Mouse (Mus musculus) liver, embryonic 16.5 days (tissue): ENCODE data around the gene Gm28372. TPM values are rescaled to one million over a fixed set of nuclear protein-coding genes. Genes with fewer than 3 reads are reported as not detected.

Experiments
- ATAC-seq: fragments of 200-750 bp; cut with Nextera tagmentation; 2 replicates; pipeline ENCODE4 v1.8.0; 2017; ENCODE audit warnings: low read depth, mild to moderate bottlenecking, moderate number of reproducible peaks, moderate library complexity
- H3K27ac ChIP-seq: fragments of 300-500 bp; sonication (generic); 2 replicates; pipeline ENCODE4 v1.5.1; 2014; ENCODE audit warnings: mild to moderate bottlenecking, low read length
- H3K27me3 ChIP-seq: fragments of 300-500 bp; sonication (generic); 2 replicates; pipeline ENCODE4 v1.6.1; 2014; ENCODE audit warnings: low read depth, low read length, mixed read lengths; ENCODE audit not compliant: control insufficient read depth, insufficient read depth
- H3K36me3 ChIP-seq: fragments of 300-500 bp; sonication (generic); 2 replicates; pipeline ENCODE4 v1.6.1; 2014; ENCODE audit warnings: mild to moderate bottlenecking; ENCODE audit not compliant: control insufficient read depth, insufficient read depth
- H3K4me1 ChIP-seq: fragments of 300-500 bp; sonication (generic); 2 replicates; pipeline ENCODE4 v1.6.1; 2014; ENCODE audit warnings: low read depth, low read length, mixed read lengths; ENCODE audit not compliant: control insufficient read depth
- H3K4me2 ChIP-seq: fragments of 300-500 bp; sonication (generic); 2 replicates; pipeline ENCODE4 v1.6.1; 2014; ENCODE audit warnings: low read depth, low read length, mixed read lengths
- H3K4me3 ChIP-seq: fragments of 300-500 bp; sonication (generic); 2 replicates; pipeline ENCODE4 v1.5.1; 2014; ENCODE audit warnings: low read depth, mild to moderate bottlenecking, low read length
- H3K9ac ChIP-seq: fragments of 300-500 bp; sonication (generic); 2 replicates; pipeline ENCODE4 v1.6.1; 2014; ENCODE audit warnings: low read depth, low read length
- H3K9me3 ChIP-seq: fragments of 300-500 bp; sonication (generic); replicated peaks from 2 replicates; pipeline ENCODE4 v1.6.1; 2016; ENCODE audit warnings: low read length; ENCODE audit not compliant: control insufficient read depth
- WGBS: fragments of 180-500 bp; shearing (Covaris S2); extraction: QIAGEN DNeasy Blood & Tissue Kit; methylation state at CpG from one replicate; pipeline ENCODE4 v1.1.7; 2014; ENCODE audit not compliant: insufficient replicate concordance; 5-methylcytosine and 5-hydroxymethylcytosine counted together
- polyA plus RNA-seq: library from polyadenylated mRNA; unstranded; fragments of >200 nt; fragmentation: Nextera tagmentation; extraction: Ambion mirVana; gene quantifications from 2 replicates; pipeline ENCODE4 v1.2.1, GENCODE M21; 2015

Gene Gm28372
- polyA plus RNA-seq, 1 experiment from 2014 or later: not detected

DNA sequence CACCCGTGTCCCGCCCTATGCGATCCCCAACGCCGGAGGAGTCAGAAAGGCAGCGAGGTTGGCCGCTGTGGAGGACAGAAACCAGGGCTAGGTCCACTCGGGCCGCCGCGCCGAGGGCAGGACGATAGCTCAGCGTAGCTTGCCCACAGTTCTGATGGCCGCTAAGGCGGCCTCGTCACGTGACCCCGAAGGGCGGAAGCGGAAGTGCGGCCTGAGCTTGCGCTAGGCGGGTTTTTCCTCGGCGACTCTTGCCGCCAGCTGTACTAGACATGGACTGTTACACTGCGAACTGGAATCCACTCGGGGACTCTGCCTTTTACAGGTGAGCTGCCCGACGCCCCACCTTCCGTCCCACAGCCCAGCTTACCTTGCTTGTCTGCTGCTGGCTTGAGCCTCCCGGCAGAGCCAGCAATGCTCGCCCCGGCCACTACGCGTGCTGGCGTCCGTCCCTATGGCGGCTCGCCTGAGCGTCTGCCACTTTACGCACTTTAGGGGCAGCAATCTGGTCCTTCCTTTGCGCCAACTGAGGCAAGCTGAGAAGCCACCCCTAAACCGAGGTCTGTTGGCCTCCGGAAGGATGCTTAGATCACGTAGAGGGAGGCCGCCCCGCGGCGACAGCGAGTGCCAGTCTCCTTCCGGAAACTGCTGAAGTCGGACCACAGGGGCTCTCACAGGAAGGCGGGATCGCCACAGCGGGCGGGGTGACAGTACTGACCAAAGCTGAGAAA lies 19.3 kb downstream of the Gm28372 start, which contains the start of the genes Vps16 and Pced1a:
TSS of gene Vps16 (plus strand) at position 214 of the 728 bp plus-strand sequence.
TSS of gene Pced1a (minus strand) at position 576 of the 728 bp plus-strand sequence.
- peak; percentile 92 for ATAC-seq

GRCm38 (mm10) chr2:130425112-130425511 lies 20.1 kb downstream of the Gm28372 start:
- peaks cover 17% of the 10 kb centered on the region for H3K4me1 ChIP-seq
- peak overlapping the region; percentile 87 for H3K4me3 ChIP-seq
- no peak overlapping the region for H3K27ac ChIP-seq
- peak overlapping the region; percentile 96 for H3K4me2 ChIP-seq
- no peaks in the 10 kb centered on the region for H3K9me3 ChIP-seq
- H3K36me3 ChIP-seq: no peaks in the 10 kb centered on the region
- peak overlapping the region; percentile 86 for H3K9ac ChIP-seq
- WGBS: 16% methylated on average over 5 of the region's 5 CpGs
- no peaks in the 10 kb centered on the region for H3K27me3 ChIP-seq
- no peak for ATAC-seq

More for the DNA sequence above, 19.3 kb downstream of the Gm28372 start, which contains the start of the genes Vps16 and Pced1a:
- Histone ChIP-seq H3K27ac (peak within 1 kb of the TSS; percentile 83), H3K9me3 (no peaks in the 10 kb centered on the region), H3K9ac (peak within 1 kb of the TSS; percentile 86), H3K27me3 (no peaks in the 10 kb centered on the region), H3K4me1 (peaks cover 14% of the 10 kb centered on the region), H3K4me3 (peak within 1 kb of the TSS; percentile 87), H3K4me2 (peak within 1 kb of the TSS; percentile 96), H3K36me3 (no peaks in the 10 kb centered on the region)
- WGBS: under 1% methylated on average over 58 of the region's 58 CpGs

- no peaks in the 10 kb centered on the region for H3K9me3 ChIP-seq
- no peak for ATAC-seq
- H3K36me3 ChIP-seq: no peaks in the 10 kb centered on the region
- no peak overlapping the region for H3K4me2 ChIP-seq
- no peak overlapping the region for H3K27ac ChIP-seq
- WGBS: 58% methylated on average over 2 of the region's 2 CpGs
- H3K9ac ChIP-seq: no peak overlapping the region
- H3K4me3 ChIP-seq: no peak overlapping the region
- no peaks in the 10 kb centered on the region for H3K27me3 ChIP-seq
- H3K4me1 ChIP-seq: peaks cover 8% of the 10 kb centered on the region
Measured at GRCm38 (mm10) chr2:130429851-130430250, 24.8 kb downstream of the Gm28372 start.

- WGBS: 59% methylated on average over 3 of the region's 3 CpGs
Measured at GRCm38 (mm10) chr2:130430484-130430883, 25.4 kb downstream of the Gm28372 start.

DNA sequence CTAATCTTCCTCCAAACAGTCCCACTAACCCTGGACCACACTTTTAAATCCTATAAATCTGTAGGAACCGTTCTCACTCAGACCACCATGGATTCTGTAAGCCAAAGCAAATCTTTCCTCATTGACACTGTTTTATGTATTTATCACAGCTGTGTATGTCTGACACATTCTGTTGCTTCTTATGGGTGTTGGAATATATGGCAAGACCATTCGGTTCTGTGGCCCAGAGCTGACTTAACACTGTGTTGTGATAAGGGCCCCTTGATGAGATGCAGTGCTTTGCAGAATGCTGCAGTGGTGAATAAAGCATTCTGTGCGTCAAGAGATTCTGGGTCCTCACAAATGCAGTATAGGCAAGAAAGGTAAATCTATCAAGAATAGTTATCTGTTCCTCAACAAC lies 27.1 kb downstream of the Gm28372 start:
- Histone ChIP-seq H3K4me3 (no peak overlapping the region), H3K27me3 (no peaks in the 10 kb centered on the region), H3K27ac (no peak overlapping the region), H3K4me2 (no peak overlapping the region), H3K4me1 (peaks cover 2% of the 10 kb centered on the region), H3K9ac (no peak overlapping the region), H3K36me3 (no peaks in the 10 kb centered on the region), H3K9me3 (no peaks in the 10 kb centered on the region)
- WGBS: 71% methylated on average over 3 of the region's 3 CpGs
- no peak for ATAC-seq

More at GRCm38 (mm10) chr2:130430484-130430883, 25.4 kb downstream of the Gm28372 start:
- Histone ChIP-seq H3K9ac (no peak overlapping the region), H3K4me1 (peaks cover 2% of the 10 kb centered on the region), H3K4me2 (no peak overlapping the region), H3K36me3 (no peaks in the 10 kb centered on the region), H3K9me3 (no peaks in the 10 kb centered on the region), H3K27ac (no peak overlapping the region), H3K4me3 (no peak overlapping the region), H3K27me3 (no peaks in the 10 kb centered on the region)
- no peak for ATAC-seq

DNA sequence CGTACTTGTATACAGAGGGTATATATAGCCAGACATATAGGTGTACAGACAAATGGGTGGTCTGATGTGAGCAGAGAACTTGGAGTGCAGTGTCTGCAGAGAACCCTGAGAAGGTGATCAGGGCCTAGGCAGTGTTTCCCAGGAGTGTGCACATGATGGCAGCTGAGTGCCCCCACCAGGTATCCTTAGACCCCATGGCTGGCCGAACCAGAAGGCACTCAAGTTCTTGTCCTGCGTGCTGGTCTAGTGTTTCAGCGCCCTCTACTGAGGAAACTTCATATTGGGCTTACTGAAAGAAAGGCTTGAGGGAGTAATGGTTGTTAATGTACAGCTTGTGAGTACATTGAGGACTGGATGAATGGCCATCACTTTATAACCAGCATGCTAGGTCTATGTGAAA lies 28.1 kb downstream of the Gm28372 start:
- H3K4me2 ChIP-seq: no peak overlapping the region
- peak; percentile 9; the same call in 1 of the 2 replicates for ATAC-seq
- H3K9me3 ChIP-seq: no peaks in the 10 kb centered on the region
- 20% methylated on average over 4 of the region's 4 CpGs for WGBS
- H3K36me3 ChIP-seq: peaks cover 5% of the 10 kb centered on the region
- H3K27ac ChIP-seq: no peak overlapping the region
- H3K4me1 ChIP-seq: peaks cover 2% of the 10 kb centered on the region
- H3K9ac ChIP-seq: no peak overlapping the region
- no peaks in the 10 kb centered on the region for H3K27me3 ChIP-seq
- H3K4me3 ChIP-seq: no peak overlapping the region

DNA sequence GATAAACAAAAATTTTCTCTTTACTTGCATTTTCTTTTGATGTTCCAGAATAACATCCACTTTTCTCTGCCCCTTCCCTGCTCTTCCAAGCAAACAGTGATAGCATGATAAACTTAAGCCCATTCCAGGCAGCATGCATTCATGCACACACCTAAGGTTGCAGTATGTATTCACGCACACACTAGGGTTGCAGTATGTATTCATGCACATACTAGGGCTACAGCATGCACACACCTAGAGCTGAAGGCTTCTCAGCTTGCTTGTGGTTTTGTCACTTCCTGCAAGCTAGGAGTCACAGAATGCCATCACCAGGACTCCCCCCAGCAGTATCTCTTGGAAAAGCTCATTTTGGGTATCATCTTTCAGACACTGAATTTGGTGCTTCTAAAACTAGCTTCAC lies 31.7 kb downstream of the Gm28372 start:
- Histone ChIP-seq H3K4me2 (no peak overlapping the region), H3K9ac (no peak overlapping the region), H3K27ac (no peak overlapping the region), H3K27me3 (no peaks in the 10 kb centered on the region), H3K4me3 (no peak overlapping the region), H3K36me3 (peaks cover 22% of the 10 kb centered on the region), H3K4me1 (peaks cover 5% of the 10 kb centered on the region; the same call in 1 of the 2 replicates), H3K9me3 (no peaks in the 10 kb centered on the region)
- ATAC-seq: no peak
- 76% methylated on average over 1 of the region's 1 CpGs for WGBS

- Histone ChIP-seq H3K36me3 (peaks cover 39% of the 10 kb centered on the region), H3K4me3 (no peak overlapping the region), H3K27me3 (no peaks in the 10 kb centered on the region), H3K4me2 (no peak overlapping the region), H3K9me3 (no peaks in the 10 kb centered on the region), H3K4me1 (peaks cover 12% of the 10 kb centered on the region), H3K27ac (no peak overlapping the region), H3K9ac (no peak overlapping the region)
- 85% methylated on average over 3 of the region's 3 CpGs for WGBS
- ATAC-seq: no peak
Measured at GRCm38 (mm10) chr2:130438861-130439260, 33.8 kb downstream of the Gm28372 start.

DNA sequence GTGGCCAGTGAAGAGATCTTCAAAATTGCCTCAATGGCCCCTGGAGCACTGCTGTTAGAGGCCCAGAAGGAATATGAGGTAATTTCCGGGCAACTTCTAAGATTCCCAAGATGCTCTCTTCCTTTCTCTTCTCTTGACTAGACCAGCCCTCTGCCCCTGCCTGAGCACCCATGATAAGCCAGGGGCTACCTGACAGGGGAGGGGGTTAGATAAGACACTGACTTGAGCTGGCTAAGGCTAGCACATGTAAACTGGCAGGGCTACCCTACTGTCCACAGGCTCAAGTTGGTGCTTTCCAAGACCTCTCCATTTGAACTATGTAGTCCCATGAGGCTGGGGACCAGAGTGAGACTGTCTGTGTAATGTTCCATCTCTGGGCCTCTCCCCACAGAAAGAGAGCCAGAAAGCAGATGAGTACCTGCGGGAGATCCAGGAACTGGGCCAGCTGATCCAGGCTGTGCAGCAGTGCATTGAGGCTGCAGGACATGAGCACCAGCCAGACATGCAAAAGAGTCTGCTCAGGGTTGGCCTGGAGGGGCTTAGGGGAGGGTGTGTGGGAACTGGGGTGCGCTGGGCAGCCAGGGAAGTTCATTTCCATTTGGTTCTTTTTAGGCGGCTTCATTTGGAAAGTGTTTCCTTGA lies 34.9 kb downstream of the Gm28372 start:
- Histone ChIP-seq H3K27me3 (no peaks in the 10 kb centered on the region), H3K9me3 (no peaks in the 10 kb centered on the region), H3K4me2 (no peak overlapping the region), H3K4me1 (peaks cover 12% of the 10 kb centered on the region), H3K27ac (no peak overlapping the region), H3K4me3 (no peak overlapping the region), H3K36me3 (peaks cover 40% of the 10 kb centered on the region), H3K9ac (no peak overlapping the region)
- 69% methylated on average over 4 of the region's 4 CpGs for WGBS
- 0 out of 2 replicates have a peak, but pooled peaks have one; percentile 19 for ATAC-seq
